ENCODE assay signal across 7 mouse cellular contexts in genomic region chr12:112576341-112576740, GRCm38 (mm10). TPM values are rescaled to one million over a fixed set of nuclear protein-coding genes. Genes with fewer than 3 reads are reported as not detected.
DNase-seq lines count a peak whose midpoint lies in the region; ATAC-seq lines count a peak whose summit lies in the region.

No protein-coding gene starts in this region.

- 0 out of 2 replicates have a peak overlapping the region, but pooled peaks have one; percentile 8 for H3K9ac ChIP-seq in lung, embryonic 15.5 days
- H3K9ac ChIP-seq in embryonic facial prominence, embryonic 13.5 days = peak overlapping the region; percentile 55
- H3K9ac ChIP-seq in intestine, embryonic 14.5 days (ENCODE audit: low read length) = no peak overlapping the region

- peak overlapping the region; percentile 90 for H3K27ac ChIP-seq in lung, embryonic 15.5 days
- H3K27ac ChIP-seq in embryonic facial prominence, embryonic 13.5 days = peak overlapping the region; percentile 87
- H3K27ac ChIP-seq in intestine, embryonic 14.5 days (ENCODE audit: low read depth) = peak overlapping the region; percentile 97

- H3K4me2 ChIP-seq in lung, embryonic 15.5 days = peak overlapping the region; percentile 45
- peak overlapping the region; percentile 42 for H3K4me2 ChIP-seq in embryonic facial prominence, embryonic 13.5 days
- peak overlapping the region; percentile 45 for H3K4me2 ChIP-seq in intestine, embryonic 14.5 days (ENCODE audit: low read length)

- no peaks in the 10 kb centered on the region for H3K27me3 ChIP-seq in lung, embryonic 15.5 days
- no peaks in the 10 kb centered on the region for H3K27me3 ChIP-seq in embryonic facial prominence, embryonic 13.5 days
- H3K27me3 ChIP-seq in intestine, embryonic 14.5 days (replicated peaks; ENCODE audit: control insufficient read depth, insufficient read depth, low read length) = no peaks in the 10 kb centered on the region

- no peak for DNase-seq in lung, postnatal 14 days
- DNase-seq in intestine, embryonic 14.5 days (ENCODE audit: low spot score) = no peak
- DNase-seq in right cerebral cortex, adult 2 months (ENCODE audit: low spot score in 2 of 2) = peak; percentile 76 to 81
- no peak for DNase-seq in cerebellum, adult 9-10 months
- DNase-seq in thymus, postnatal 36 days = no peak

- peak; percentile 21; the same call in 1 of the 2 replicates for ATAC-seq in lung, embryonic 15.5 days (ENCODE audit: borderline replicate concordance, extremely low read depth, low FRiP score, low TSS enrichment)
- 0 out of 2 replicates have a peak, but pooled peaks have one; percentile 7 for ATAC-seq in embryonic facial prominence, embryonic 13.5 days (ENCODE audit: insufficient number of reproducible peaks, insufficient read depth, low FRiP score, low TSS enrichment, low read depth)
- peak; percentile 63 for ATAC-seq in intestine, embryonic 14.5 days (replicated peaks; ENCODE audit: low FRiP score, low TSS enrichment, low read depth)

- H3K36me3 ChIP-seq in lung, embryonic 15.5 days = no peaks in the 10 kb centered on the region
- no peaks in the 10 kb centered on the region for H3K36me3 ChIP-seq in embryonic facial prominence, embryonic 13.5 days
- no peaks in the 10 kb centered on the region for H3K36me3 ChIP-seq in intestine, embryonic 14.5 days (ENCODE audit: control insufficient read depth, insufficient read depth, low read length)

- no peaks in the 10 kb centered on the region for H3K9me3 ChIP-seq in lung, embryonic 15.5 days
- H3K9me3 ChIP-seq in embryonic facial prominence, embryonic 13.5 days = no peaks in the 10 kb centered on the region
- 0 out of 2 replicates have a peak, but pooled peaks cover 3% of the 10 kb centered on the region for H3K9me3 ChIP-seq in intestine, embryonic 14.5 days (ENCODE audit: control insufficient read depth, low read length)

- H3K4me3 ChIP-seq in lung, embryonic 15.5 days = no peak overlapping the region
- no peak overlapping the region for H3K4me3 ChIP-seq in embryonic facial prominence, embryonic 13.5 days
- no peak overlapping the region for H3K4me3 ChIP-seq in intestine, embryonic 14.5 days (ENCODE audit: low read depth, low read length)

- H3K4me1 ChIP-seq in lung, embryonic 15.5 days = peaks cover 35% of the 10 kb centered on the region
- peaks cover 33% of the 10 kb centered on the region for H3K4me1 ChIP-seq in embryonic facial prominence, embryonic 13.5 days
- peaks cover 44% of the 10 kb centered on the region for H3K4me1 ChIP-seq in intestine, embryonic 14.5 days (replicated peaks; ENCODE audit: control insufficient read depth, insufficient read depth, low read length)

- WGBS in lung, embryonic 15.5 days = 10% methylated on average over 6 of the region's 6 CpGs
- WGBS in embryonic facial prominence, embryonic 13.5 days = 6% methylated on average over 6 of the region's 6 CpGs
- WGBS in intestine, embryonic 14.5 days = 6% methylated on average over 5 of the region's 6 CpGs

RNA-seq across cellular contexts. Expression of gene Inf2, which starts 12.2 kb away (rescaled TPM):
- 3.7 and 4.3 TPM in 2 replicates for polyA plus RNA-seq in lung, embryonic 15.5 days (2015; fragmentation: Nextera tagmentation; extraction: Ambion mirVana)
- polyA plus RNA-seq in embryonic facial prominence, embryonic 13.5 days (2015; fragmentation: Nextera tagmentation; extraction: Ambion mirVana) = 4.8 and 7.3 TPM in 2 replicates
- polyA plus RNA-seq in intestine, embryonic 14.5 days (2014; fragmentation: Nextera tagmentation; extraction: Ambion mirVana) = 4.3 and 4.6 TPM in 2 replicates

RNA-seq across cellular contexts. Expression of gene Adssl1, which starts 43.5 kb away (rescaled TPM):
- polyA plus RNA-seq in lung, embryonic 15.5 days (2015; fragmentation: Nextera tagmentation; extraction: Ambion mirVana) = 8.3 and 9.3 TPM in 2 replicates
- polyA plus RNA-seq in embryonic facial prominence, embryonic 13.5 days (2015; fragmentation: Nextera tagmentation; extraction: Ambion mirVana) = 4.3 and 4.4 TPM in 2 replicates
- 1.8 and 2.0 TPM in 2 replicates for polyA plus RNA-seq in intestine, embryonic 14.5 days (2014; fragmentation: Nextera tagmentation; extraction: Ambion mirVana)

RNA-seq across cellular contexts. Expression of gene Tmem179, which starts 59.8 kb away (rescaled TPM):
- polyA plus RNA-seq in lung, embryonic 15.5 days (2015; fragmentation: Nextera tagmentation; extraction: Ambion mirVana) = 0.15 and 0.45 TPM in 2 replicates
- 0.92 and 1.0 TPM in 2 replicates for polyA plus RNA-seq in embryonic facial prominence, embryonic 13.5 days (2015; fragmentation: Nextera tagmentation; extraction: Ambion mirVana)
- polyA plus RNA-seq in intestine, embryonic 14.5 days (2014; fragmentation: Nextera tagmentation; extraction: Ambion mirVana) = 3.1 and 3.3 TPM in 2 replicates

Comparison
In these comparisons a context has a peak if more than half of its experiments do, and no peak if none do; other contexts are left out.
1. ATAC-seq: peak in every context shown above with its lines; median percentile 63 in intestine, embryonic 14.5 days; 21 in lung, embryonic 15.5 days; 7 in embryonic facial prominence, embryonic 13.5 days.
2. DNase-seq: peak in right cerebral cortex, adult 2 months (2 of 2); none in lung, postnatal 14 days (single experiment), intestine, embryonic 14.5 days (single experiment), cerebellum, adult 9-10 months (single experiment) and thymus, postnatal 36 days (0 of 2).
3. Peak in every context shown above with its lines, with median percentiles within 50 percentile points of each other: H3K27ac ChIP-seq and H3K4me2 ChIP-seq.